Mouse (Mus musculus) lung, postnatal 0 days (tissue): ENCODE results near the gene Melk. TPM values are rescaled to one million over a fixed set of nuclear protein-coding genes. Genes with fewer than 3 reads are reported as not detected.

Source experiments
- ATAC-seq: fragments of 200-750 bp; cut with Nextera tagmentation; 2 replicates; pipeline ENCODE4 v1.8.0; 2017; ENCODE audit warnings: moderate library complexity
- DNase-seq: peaks from one replicate; pipeline ENCODE4 v3.0.0-alpha.2; 2016; ENCODE audit warnings: low spot score
- H3K27ac ChIP-seq: fragments of 300-500 bp; sonication (generic); 2 replicates; pipeline ENCODE4 v1.5.1; 2014; ENCODE audit warnings: antibody characterized with exemption, mild to moderate bottlenecking, low read length, mixed read lengths
- H3K27me3 ChIP-seq: fragments of 300-500 bp; sonication (generic); replicated peaks from 2 replicates; pipeline ENCODE4 v1.6.1; 2014; ENCODE audit warnings: low read length, mixed read lengths; ENCODE audit not compliant: insufficient read depth
- H3K36me3 ChIP-seq: fragments of 300-500 bp; sonication (generic); 2 replicates; pipeline ENCODE4 v1.6.1; 2014; ENCODE audit warnings: low read length, mixed read lengths; ENCODE audit not compliant: insufficient read depth
- H3K4me1 ChIP-seq: fragments of 300-500 bp; sonication (generic); 2 replicates; pipeline ENCODE4 v1.6.1; 2014; ENCODE audit warnings: antibody characterized with exemption, low read depth, low read length, mixed read lengths; ENCODE audit not compliant: insufficient read depth
- H3K4me2 ChIP-seq: fragments of 300-500 bp; sonication (generic); replicated peaks from 2 replicates; pipeline ENCODE4 v1.6.1; 2014; ENCODE audit warnings: low read depth, mild to moderate bottlenecking, low read length, moderate library complexity, mixed read lengths
- H3K4me3 ChIP-seq: fragments of 300-500 bp; sonication (generic); 2 replicates; pipeline ENCODE4 v1.5.1; 2014; ENCODE audit warnings: low read depth, low read length
- H3K9ac ChIP-seq: fragments of 300-500 bp; sonication (generic); replicated peaks from 2 replicates; pipeline ENCODE4 v1.6.1; 2014; ENCODE audit warnings: low read depth, mild to moderate bottlenecking
- H3K9me3 ChIP-seq: fragments of 300-500 bp; sonication (generic); 2 replicates; pipeline ENCODE4 v1.6.1; 2016; ENCODE audit warnings: low read length, mixed read lengths
- CTCF ChIP-seq: IDR thresholded peaks from 2 replicates; pipeline ENCODE4 v1.5.1; 2016; ENCODE audit warnings: antibody characterized with exemption, mild to moderate bottlenecking
- EP300 ChIP-seq: IDR thresholded peaks from 2 replicates; pipeline ENCODE4 v1.6.1; 2016; ENCODE audit warnings: antibody characterized with exemption, mild to moderate bottlenecking, control low read depth
- WGBS: fragments of 180-500 bp; shearing (Covaris S2); extraction: QIAGEN DNeasy Blood & Tissue Kit; methylation state at CpG from one replicate; pipeline ENCODE4 v1.1.7; 2014; 5-methylcytosine and 5-hydroxymethylcytosine counted together
- polyA plus RNA-seq: library from polyadenylated mRNA; unstranded; fragments of >200 nt; fragmentation: Nextera tagmentation; extraction: Ambion mirVana; gene quantifications from 2 replicates; pipeline ENCODE4 v1.2.1, GENCODE M21; 2015

Melk gene
- polyA plus RNA-seq, 1 experiment from 2014 or later: 1.6 TPM

DNA sequence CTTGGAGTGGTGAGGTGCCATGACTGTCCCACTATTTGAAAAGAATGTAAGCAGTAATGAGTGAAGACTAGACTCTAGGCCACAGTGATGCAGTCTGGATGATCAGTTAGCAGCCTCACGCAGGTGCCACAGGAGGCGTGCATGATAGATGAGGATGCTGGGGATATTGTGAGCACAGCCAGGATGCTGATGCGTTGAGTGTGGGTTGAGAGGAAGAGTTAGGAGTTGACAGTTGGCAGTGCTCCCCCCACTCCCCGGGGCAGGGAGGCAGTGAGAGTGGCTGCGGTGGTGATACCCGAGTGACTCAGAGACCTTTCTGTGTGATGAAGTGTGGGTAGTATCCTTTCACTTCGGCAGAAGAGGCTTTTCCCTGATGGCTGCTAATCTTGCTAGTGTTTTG is 21.4 kb downstream of the Melk start:
- Histone ChIP-seq H3K9ac (no peak overlapping the region), H3K36me3 (no peaks in the 10 kb centered on the region), H3K4me1 (no peaks in the 10 kb centered on the region; the same call in 1 of the 2 replicates), H3K27me3 (no peaks in the 10 kb centered on the region), H3K27ac (no peak overlapping the region), H3K4me3 (no peak overlapping the region), H3K4me2 (no peak overlapping the region), H3K9me3 (no peaks in the 10 kb centered on the region)
- ATAC-seq (no peak), DNase-seq (no peak)
- 80% methylated on average over 7 of the region's 7 CpGs for WGBS
- TF ChIP-seq CTCF (no peak), EP300 (no peak)

DNA sequence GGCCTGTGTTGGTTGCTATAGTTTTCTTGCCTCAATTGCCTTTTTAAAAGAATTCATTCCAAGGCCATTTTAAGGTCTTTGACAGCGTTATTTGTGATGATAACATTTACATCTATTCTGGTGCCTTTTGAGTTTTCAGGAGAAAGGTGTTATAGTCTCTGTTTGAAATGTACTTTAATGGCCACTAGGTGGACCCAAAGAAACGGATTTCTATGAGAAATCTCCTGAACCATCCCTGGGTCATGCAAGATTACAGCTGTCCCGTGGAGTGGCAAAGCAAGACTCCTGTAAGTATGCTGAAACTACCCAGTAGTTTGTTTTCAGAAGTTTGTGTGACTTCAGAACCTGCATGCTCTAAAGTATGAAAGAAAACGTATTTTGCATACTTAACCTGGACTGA is 24.8 kb downstream of the Melk start:
- Histone ChIP-seq H3K4me1 (no peaks in the 10 kb centered on the region), H3K9me3 (no peaks in the 10 kb centered on the region), H3K36me3 (no peaks in the 10 kb centered on the region), H3K4me2 (no peak overlapping the region), H3K27me3 (no peaks in the 10 kb centered on the region), H3K27ac (no peak overlapping the region), H3K4me3 (no peak overlapping the region), H3K9ac (no peak overlapping the region)
- ATAC-seq: no peak
- TF ChIP-seq CTCF (peak; percentile 61), EP300 (no peak)
- peak; percentile 46 for DNase-seq
- whole genome bisulfite sequencing: 50% methylated on average over 4 of the region's 4 CpGs

DNA sequence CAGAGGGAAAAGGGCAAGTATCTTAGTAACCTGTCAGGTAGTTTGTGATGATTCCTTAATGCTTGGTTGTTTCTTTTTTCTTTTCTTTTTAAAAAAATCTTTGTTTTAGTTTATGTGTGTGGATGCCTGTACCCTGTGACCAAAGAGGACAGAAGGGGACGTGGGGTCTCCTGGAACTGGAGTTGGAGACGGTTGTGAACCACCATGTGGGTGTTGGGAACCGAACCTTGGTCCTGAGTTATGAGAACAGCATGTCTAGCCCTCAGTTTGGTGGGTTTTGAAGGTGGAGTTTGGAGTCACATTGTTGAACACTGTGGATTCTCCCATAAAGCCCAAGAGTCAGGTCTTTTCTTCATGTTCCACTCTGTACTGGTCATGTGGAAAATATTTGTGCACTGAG is 26.0 kb downstream of the Melk start:
- Histone ChIP-seq H3K27me3 (no peaks in the 10 kb centered on the region), H3K36me3 (no peaks in the 10 kb centered on the region), H3K4me3 (no peak overlapping the region), H3K9me3 (no peaks in the 10 kb centered on the region), H3K27ac (no peak overlapping the region), H3K4me1 (no peaks in the 10 kb centered on the region), H3K4me2 (no peak overlapping the region), H3K9ac (no peak overlapping the region)
- no peak for ATAC-seq
- WGBS: 97% methylated on average over 3 of the region's 3 CpGs
- no peak for DNase-seq
- no peak for TF ChIP-seq EP300

DNA sequence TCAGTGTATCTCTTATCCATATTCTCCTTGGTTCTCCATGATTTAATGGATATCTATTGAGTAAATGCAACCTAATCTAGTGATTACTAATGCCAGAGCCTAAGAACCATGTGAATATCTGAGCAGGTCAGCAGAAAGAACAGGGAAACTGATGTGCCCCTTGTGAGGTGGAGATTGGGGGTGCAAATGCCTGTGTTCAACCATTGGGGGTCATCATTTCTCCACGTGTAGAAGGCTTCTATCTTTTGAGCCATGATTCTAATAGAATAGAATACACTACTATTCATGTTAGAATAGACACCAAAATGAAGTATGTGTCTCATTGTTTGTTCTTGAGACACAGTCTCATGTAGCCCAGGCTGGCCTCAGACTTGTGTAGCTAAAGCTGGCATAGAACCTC is 27.3 kb downstream of the Melk start:
- no peak overlapping the region for H3K4me2 ChIP-seq
- no peak overlapping the region for H3K27ac ChIP-seq
- ATAC-seq: no peak
- H3K4me1 ChIP-seq: no peaks in the 10 kb centered on the region
- no peak overlapping the region for H3K9ac ChIP-seq
- WGBS: 65% methylated on average over 1 of the region's 1 CpGs
- no peak for DNase-seq
- no peaks in the 10 kb centered on the region for H3K9me3 ChIP-seq
- no peak overlapping the region for H3K4me3 ChIP-seq
- no peaks in the 10 kb centered on the region for H3K36me3 ChIP-seq
- TF ChIP-seq EP300: no peak
- TF ChIP-seq CTCF: no peak
- H3K27me3 ChIP-seq: no peaks in the 10 kb centered on the region

DNA sequence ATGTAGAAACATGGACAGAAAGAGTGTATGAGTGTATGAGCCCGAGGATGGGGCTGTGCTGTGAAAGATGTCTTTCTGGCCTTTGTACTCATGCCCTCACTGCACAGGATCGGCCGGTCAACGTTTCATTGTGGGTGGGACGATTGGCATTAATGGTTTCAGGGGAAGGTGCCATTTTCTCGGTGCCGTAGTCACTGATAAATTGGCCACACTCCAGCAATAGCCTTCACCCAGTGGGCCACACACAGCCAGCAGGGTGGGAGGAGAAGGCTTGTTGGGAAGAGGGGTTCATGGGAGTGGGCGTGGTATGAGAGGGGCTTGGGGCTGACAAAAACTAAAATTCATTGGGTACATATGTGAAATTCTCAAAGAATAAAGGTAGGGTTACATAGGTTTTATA is 34.3 kb downstream of the Melk start:
- 86% methylated on average over 8 of the region's 8 CpGs for WGBS
- no peak overlapping the region for H3K27ac ChIP-seq
- H3K9me3 ChIP-seq: no peaks in the 10 kb centered on the region
- no peaks in the 10 kb centered on the region for H3K4me1 ChIP-seq
- TF ChIP-seq EP300: no peak
- no peak for TF ChIP-seq CTCF
- H3K9ac ChIP-seq: no peak overlapping the region
- DNase-seq (no peak), ATAC-seq (no peak)
- H3K4me3 ChIP-seq: no peak overlapping the region
- H3K27me3 ChIP-seq: no peaks in the 10 kb centered on the region
- H3K4me2 ChIP-seq: no peak overlapping the region
- H3K36me3 ChIP-seq: no peaks in the 10 kb centered on the region

GRCm38 (mm10) chr4:44361670-44362069 is 61.0 kb downstream of the Melk start:
- H3K4me3 ChIP-seq: no peak overlapping the region
- no peak for ATAC-seq
- WGBS: 90% methylated on average over 7 of the region's 7 CpGs

DNA sequence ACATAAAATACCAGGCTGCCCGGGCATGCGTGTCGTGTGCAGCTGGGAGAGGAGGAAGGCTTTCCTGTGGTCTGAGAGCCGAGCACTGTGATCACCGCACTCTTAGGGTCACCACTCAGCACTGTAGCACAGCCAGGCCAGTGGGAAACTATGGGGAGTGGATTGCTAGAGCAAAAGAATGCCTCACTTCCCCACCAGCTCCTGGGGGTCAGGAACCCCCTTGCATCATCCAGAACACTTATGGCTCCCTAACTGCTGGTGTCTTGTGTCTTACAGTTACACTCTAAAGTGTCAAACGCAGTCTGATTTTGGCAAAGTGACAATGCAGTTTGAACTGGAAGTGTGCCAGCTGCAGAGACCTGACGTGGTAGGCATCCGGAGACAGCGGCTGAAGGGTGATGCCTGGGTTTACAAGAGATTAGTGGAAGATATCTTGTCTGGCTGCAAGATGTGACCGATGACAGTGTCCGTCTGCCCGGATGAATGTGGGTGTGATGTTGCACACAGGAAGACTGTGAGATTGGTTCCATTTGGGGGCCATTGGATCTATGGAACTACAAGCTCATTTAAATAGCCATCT is 62.8 kb downstream of the Melk start:
- no peak for TF ChIP-seq EP300
- no peak for TF ChIP-seq CTCF
- Histone ChIP-seq H3K4me2 (no peak overlapping the region), H3K36me3 (no peaks in the 10 kb centered on the region), H3K27ac (no peak overlapping the region), H3K27me3 (no peaks in the 10 kb centered on the region), H3K4me1 (no peaks in the 10 kb centered on the region), H3K9ac (no peak overlapping the region), H3K4me3 (no peak overlapping the region), H3K9me3 (no peaks in the 10 kb centered on the region)
- ATAC-seq: peak; percentile 62
- DNase-seq: peak; percentile 55
- WGBS: 55% methylated on average over 12 of the region's 12 CpGs

More at GRCm38 (mm10) chr4:44361670-44362069, 61.0 kb downstream of the Melk start:
- H3K4me1 ChIP-seq: no peaks in the 10 kb centered on the region
- no peaks in the 10 kb centered on the region for H3K27me3 ChIP-seq
- H3K36me3 ChIP-seq: no peaks in the 10 kb centered on the region
- no peak overlapping the region for H3K27ac ChIP-seq
- H3K9ac ChIP-seq: no peak overlapping the region
- DNase-seq: no peak
- H3K4me2 ChIP-seq: no peak overlapping the region
- no peaks in the 10 kb centered on the region for H3K9me3 ChIP-seq
- no peak for TF ChIP-seq EP300
- TF ChIP-seq CTCF: no peak
